Mouse (Mus musculus): ENCODE data around the gene Prg4.

Prg4 gene

GRCm38 (mm10) chr1:150404555-150404954, 61.4 kb downstream of the Prg4 start:
- no peak for DNase-seq (ENCODE audit: low spot score)

- no peak for DNase-seq (ENCODE audit: low spot score)
These were observed 62.1 kb downstream of the Prg4 start for GRCm38 (mm10) chr1:150403914-150404313.

Data from testis, postnatal 10 days (tissue).